Mouse (Mus musculus): Measurements from ENCODE around the gene Birc5. TPM values are rescaled to one million over a fixed set of nuclear protein-coding genes. Genes with fewer than 3 reads are reported as not detected.

Gene Birc5
- polyA plus RNA-seq, 1 experiment from 2014 or later, result 287 TPM

DNA sequence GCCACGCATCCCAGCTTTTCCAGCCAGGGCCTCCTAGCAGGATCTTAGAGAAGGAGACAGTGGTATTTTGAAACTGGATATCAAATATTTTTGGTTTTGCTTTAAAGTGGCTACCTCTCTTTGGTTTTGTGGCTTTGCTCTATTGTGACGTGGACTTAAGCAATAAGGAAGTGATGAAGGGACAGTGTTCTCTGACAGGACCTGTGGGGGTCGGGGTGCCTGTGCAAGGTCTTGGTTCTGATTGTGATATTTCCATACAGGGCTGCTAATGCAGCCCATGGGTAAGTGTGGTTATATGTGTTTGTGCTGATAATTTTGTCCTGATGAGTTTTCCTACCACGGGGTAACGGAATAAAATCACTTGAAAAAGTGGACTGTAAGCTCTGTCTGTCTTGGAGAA is 6.3 kb downstream of the Birc5 start:
- no peak overlapping the region for H3K9ac ChIP-seq (ENCODE audit: low read length)
- DNase-seq (ENCODE audit: low spot score) (no peak), ATAC-seq (ENCODE audit: insufficient read depth, low FRiP score, low TSS enrichment) (no peak)
- 98% methylated on average over 5 of the region's 5 CpGs for whole genome bisulfite sequencing
- peaks cover 20% of the 10 kb centered on the region for H3K36me3 ChIP-seq (ENCODE audit: control insufficient read depth, insufficient read depth, low read length)
- H3K9me3 ChIP-seq (ENCODE audit: control insufficient read depth, low read length), result no peaks in the 10 kb centered on the region
- H3K4me1 ChIP-seq (ENCODE audit: control insufficient read depth, insufficient read depth, low read length), result peaks cover 2% of the 10 kb centered on the region; the same call in 1 of the 2 replicates
- peaks cover 5% of the 10 kb centered on the region; the same call in 1 of the 2 replicates for H3K27me3 ChIP-seq (ENCODE audit: control insufficient read depth, insufficient read depth, low read length)
- no peak overlapping the region for H3K27ac ChIP-seq (ENCODE audit: low read depth, low read length)
- H3K4me2 ChIP-seq (ENCODE audit: low read depth), result no peak overlapping the region
- no peak overlapping the region for H3K4me3 ChIP-seq (ENCODE audit: low read depth, low read length)

- ATAC-seq (ENCODE audit: insufficient read depth, low FRiP score, low TSS enrichment) (no peak), DNase-seq (ENCODE audit: low spot score) (no peak)
- Histone ChIP-seq H3K9ac (ENCODE audit: low read length) (no peak overlapping the region), H3K4me2 (ENCODE audit: low read depth) (no peak overlapping the region), H3K4me3 (ENCODE audit: low read depth, low read length) (no peak overlapping the region), H3K9me3 (ENCODE audit: control insufficient read depth, low read length) (no peaks in the 10 kb centered on the region), H3K27me3 (ENCODE audit: control insufficient read depth, insufficient read depth, low read length) (peaks cover 10% of the 10 kb centered on the region), H3K4me1 (ENCODE audit: control insufficient read depth, insufficient read depth, low read length) (peaks cover 5% of the 10 kb centered on the region; the same call in 1 of the 2 replicates), H3K27ac (ENCODE audit: low read depth, low read length) (no peak overlapping the region), H3K36me3 (ENCODE audit: control insufficient read depth, insufficient read depth, low read length) (peaks cover 20% of the 10 kb centered on the region)
- 86% methylated on average over 1 of the region's 1 CpGs for WGBS
These were observed 6.9 kb downstream of the Birc5 start for GRCm38 (mm10) chr11:117855975-117856374.

GRCm38 (mm10) chr11:117857462-117857861 is 8.4 kb downstream of the Birc5 start:
- peaks cover 20% of the 10 kb centered on the region for H3K36me3 ChIP-seq (ENCODE audit: control insufficient read depth, insufficient read depth, low read length)
- no peak overlapping the region for H3K27ac ChIP-seq (ENCODE audit: low read depth, low read length)

GRCm38 (mm10) chr11:117858392-117858791 is 9.3 kb downstream of the Birc5 start:
- no peak overlapping the region for H3K4me3 ChIP-seq (ENCODE audit: low read depth, low read length)
- peaks cover 15% of the 10 kb centered on the region for H3K27me3 ChIP-seq (ENCODE audit: control insufficient read depth, insufficient read depth, low read length)
- no peaks in the 10 kb centered on the region for H3K9me3 ChIP-seq (ENCODE audit: control insufficient read depth, low read length)
- DNase-seq (ENCODE audit: low spot score), result no peak
- H3K36me3 ChIP-seq (ENCODE audit: control insufficient read depth, insufficient read depth, low read length), result peaks cover 18% of the 10 kb centered on the region
- no peak overlapping the region for H3K27ac ChIP-seq (ENCODE audit: low read depth, low read length)
- peaks cover 5% of the 10 kb centered on the region; the same call in 1 of the 2 replicates for H3K4me1 ChIP-seq (ENCODE audit: control insufficient read depth, insufficient read depth, low read length)
- WGBS, result 25% methylated on average over 3 of the region's 3 CpGs
- no peak overlapping the region for H3K9ac ChIP-seq (ENCODE audit: low read length)
- no peak for ATAC-seq (ENCODE audit: insufficient read depth, low FRiP score, low TSS enrichment)
- no peak overlapping the region for H3K4me2 ChIP-seq (ENCODE audit: low read depth)

More at GRCm38 (mm10) chr11:117857462-117857861, 8.4 kb downstream of the Birc5 start:
- Histone ChIP-seq H3K4me3 (ENCODE audit: low read depth, low read length) (no peak overlapping the region), H3K27me3 (ENCODE audit: control insufficient read depth, insufficient read depth, low read length) (peaks cover 15% of the 10 kb centered on the region), H3K9ac (ENCODE audit: low read length) (no peak overlapping the region), H3K4me1 (ENCODE audit: control insufficient read depth, insufficient read depth, low read length) (peaks cover 5% of the 10 kb centered on the region; the same call in 1 of the 2 replicates), H3K4me2 (ENCODE audit: low read depth) (no peak overlapping the region), H3K9me3 (ENCODE audit: control insufficient read depth, low read length) (no peaks in the 10 kb centered on the region)
- WGBS, result 92% methylated on average over 10 of the region's 10 CpGs
- ATAC-seq (ENCODE audit: insufficient read depth, low FRiP score, low TSS enrichment) (no peak), DNase-seq (ENCODE audit: low spot score) (no peak)

- ATAC-seq (ENCODE audit: insufficient read depth, low FRiP score, low TSS enrichment) (no peak), DNase-seq (ENCODE audit: low spot score) (no peak)
- no peak within 1 kb of the TSS for H3K27ac ChIP-seq (ENCODE audit: low read depth, low read length)
- H3K4me1 ChIP-seq (ENCODE audit: control insufficient read depth, insufficient read depth, low read length), result peaks cover 5% of the 10 kb centered on the region; the same call in 1 of the 2 replicates
- peaks cover 13% of the 10 kb centered on the region for H3K36me3 ChIP-seq (ENCODE audit: control insufficient read depth, insufficient read depth, low read length)
- no peak within 1 kb of the TSS for H3K9ac ChIP-seq (ENCODE audit: low read length)
- H3K9me3 ChIP-seq (ENCODE audit: control insufficient read depth, low read length), result no peaks in the 10 kb centered on the region
- 3% methylated on average over 23 of the region's 23 CpGs for WGBS
- no peak within 1 kb of the TSS for H3K4me3 ChIP-seq (ENCODE audit: low read depth, low read length)
- peaks cover 15% of the 10 kb centered on the region for H3K27me3 ChIP-seq (ENCODE audit: control insufficient read depth, insufficient read depth, low read length)
- H3K4me2 ChIP-seq (ENCODE audit: low read depth), result no peak within 1 kb of the TSS
These were observed 11.6 kb downstream of the Birc5 start, which contains the start of gene Tmem235 for GRCm38 (mm10) chr11:117860601-117861000. TSS of gene Tmem235 (plus strand) at chr11:117860752.

- H3K4me2 ChIP-seq (ENCODE audit: low read depth), result no peak overlapping the region
- H3K4me1 ChIP-seq (ENCODE audit: control insufficient read depth, insufficient read depth, low read length), result peaks cover 10% of the 10 kb centered on the region; the same call in 1 of the 2 replicates
- no peak overlapping the region for H3K27ac ChIP-seq (ENCODE audit: low read depth, low read length)
- H3K27me3 ChIP-seq (ENCODE audit: control insufficient read depth, insufficient read depth, low read length), result peaks cover 15% of the 10 kb centered on the region
- no peaks in the 10 kb centered on the region for H3K9me3 ChIP-seq (ENCODE audit: control insufficient read depth, low read length)
- H3K9ac ChIP-seq (ENCODE audit: low read length), result no peak overlapping the region
- ATAC-seq (ENCODE audit: insufficient read depth, low FRiP score, low TSS enrichment), result no peak
- no peaks in the 10 kb centered on the region for H3K36me3 ChIP-seq (ENCODE audit: control insufficient read depth, insufficient read depth, low read length)
- no peak for DNase-seq (ENCODE audit: low spot score)
- 29% methylated on average over 11 of the region's 11 CpGs for WGBS
- H3K4me3 ChIP-seq (ENCODE audit: low read depth, low read length), result no peak overlapping the region
These were observed 14.3 kb downstream of the Birc5 start for GRCm38 (mm10) chr11:117863174-117863856.

DNA sequence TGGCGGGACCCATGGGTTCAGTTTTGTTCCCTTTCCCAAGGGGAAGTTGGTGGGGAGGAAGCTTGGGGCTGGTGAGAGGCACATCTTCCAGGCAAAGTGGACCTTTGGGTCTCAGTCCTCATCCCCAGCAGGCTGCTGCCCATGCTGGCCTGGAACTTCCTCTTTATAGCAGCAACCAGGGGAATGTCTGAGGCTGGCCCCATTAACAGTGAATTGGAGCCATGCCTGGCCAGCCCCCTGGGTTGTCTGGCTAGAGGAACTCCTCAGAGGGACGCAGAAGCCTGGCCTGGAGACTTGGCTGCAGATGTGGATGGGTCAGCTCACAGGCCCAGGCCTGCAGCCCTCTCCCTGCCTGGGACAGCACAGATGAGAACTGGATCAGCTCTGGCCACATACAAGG is 15.8 kb downstream of the Birc5 start:
- 68% methylated on average over 2 of the region's 2 CpGs for WGBS
- no peak for DNase-seq (ENCODE audit: low spot score)
- H3K36me3 ChIP-seq (ENCODE audit: control insufficient read depth, insufficient read depth, low read length), result no peaks in the 10 kb centered on the region
- no peak overlapping the region for H3K9ac ChIP-seq (ENCODE audit: low read length)
- H3K4me2 ChIP-seq (ENCODE audit: low read depth), result no peak overlapping the region
- peaks cover 10% of the 10 kb centered on the region; the same call in 1 of the 2 replicates for H3K4me1 ChIP-seq (ENCODE audit: control insufficient read depth, insufficient read depth, low read length)
- ATAC-seq (ENCODE audit: insufficient read depth, low FRiP score, low TSS enrichment), result no peak
- no peak overlapping the region for H3K27ac ChIP-seq (ENCODE audit: low read depth, low read length)
- no peaks in the 10 kb centered on the region for H3K9me3 ChIP-seq (ENCODE audit: control insufficient read depth, low read length)
- H3K4me3 ChIP-seq (ENCODE audit: low read depth, low read length), result no peak overlapping the region
- H3K27me3 ChIP-seq (ENCODE audit: control insufficient read depth, insufficient read depth, low read length), result peaks cover 12% of the 10 kb centered on the region

GRCm38 (mm10) chr11:117865988-117866387 is 16.9 kb downstream of the Birc5 start:
- Histone ChIP-seq H3K9me3 (ENCODE audit: control insufficient read depth, low read length) (no peaks in the 10 kb centered on the region), H3K4me3 (ENCODE audit: low read depth, low read length) (no peak overlapping the region), H3K4me2 (ENCODE audit: low read depth) (no peak overlapping the region), H3K4me1 (ENCODE audit: control insufficient read depth, insufficient read depth, low read length) (peaks cover 5% of the 10 kb centered on the region; the same call in 1 of the 2 replicates), H3K27ac (ENCODE audit: low read depth, low read length) (no peak overlapping the region), H3K9ac (ENCODE audit: low read length) (no peak overlapping the region), H3K36me3 (ENCODE audit: control insufficient read depth, insufficient read depth, low read length) (no peaks in the 10 kb centered on the region), H3K27me3 (ENCODE audit: control insufficient read depth, insufficient read depth, low read length) (peaks cover 4% of the 10 kb centered on the region; the same call in 1 of the 2 replicates)
- ATAC-seq (ENCODE audit: insufficient read depth, low FRiP score, low TSS enrichment) (peak; percentile 35; the same call in 1 of the 2 replicates), DNase-seq (ENCODE audit: low spot score) (peak; percentile 40)
- WGBS, result 28% methylated on average over 6 of the region's 6 CpGs

Data from neural tube, embryonic 11.5 days (tissue).